8 mouse cellular contexts compared by ENCODE assay signal in genomic region chr17:56407379-56407778, GRCm38 (mm10).
DNase-seq lines count a peak whose midpoint lies in the region; ATAC-seq lines count a peak whose summit lies in the region.

No protein-coding gene starts in this region.

- H3K9ac ChIP-seq in heart, embryonic 11.5 days (ENCODE audit: low read depth, low read length) = no peak overlapping the region
- no peak overlapping the region for H3K9ac ChIP-seq in limb, embryonic 15.5 days

- no peaks in the 10 kb centered on the region for H3K27me3 ChIP-seq in heart, embryonic 11.5 days (ENCODE audit: control insufficient read depth, insufficient read depth, low read length)
- H3K27me3 ChIP-seq in limb, embryonic 15.5 days = no peaks in the 10 kb centered on the region

- H3K36me3 ChIP-seq in heart, embryonic 11.5 days (ENCODE audit: control insufficient read depth, insufficient read depth, low read length) = peaks cover 22% of the 10 kb centered on the region
- H3K36me3 ChIP-seq in limb, embryonic 15.5 days = peaks cover 48% of the 10 kb centered on the region

- 24% methylated on average over 8 of the region's 8 CpGs for WGBS in heart, embryonic 11.5 days (ENCODE audit: insufficient replicate concordance)
- WGBS in limb, embryonic 15.5 days = 29% methylated on average over 8 of the region's 8 CpGs

- H3K4me3 ChIP-seq in heart, embryonic 11.5 days (ENCODE audit: low read depth, low read length) = no peak overlapping the region
- H3K4me3 ChIP-seq in limb, embryonic 15.5 days = no peak overlapping the region

- peak overlapping the region; percentile 35; the same call in 1 of the 2 replicates for H3K27ac ChIP-seq in heart, embryonic 11.5 days (ENCODE audit: low read depth, low read length)
- H3K27ac ChIP-seq in limb, embryonic 15.5 days = peak overlapping the region; percentile 54; the same call in 1 of the 2 replicates

- H3K9me3 ChIP-seq in heart, embryonic 11.5 days (replicated peaks; ENCODE audit: control insufficient read depth, low read length) = no peaks in the 10 kb centered on the region; the same call in 1 of the 2 replicates
- no peaks in the 10 kb centered on the region for H3K9me3 ChIP-seq in limb, embryonic 15.5 days

- 0 out of 2 replicates have a peak, but pooled peaks have one; percentile 33 for ATAC-seq in heart, embryonic 11.5 days (replicated peaks; ENCODE audit: insufficient number of reproducible peaks, low FRiP score, low TSS enrichment)
- no peak for ATAC-seq in limb, embryonic 15.5 days (ENCODE audit: insufficient number of reproducible peaks, low FRiP score, low TSS enrichment, low read depth)

- H3K4me1 ChIP-seq in heart, embryonic 11.5 days (ENCODE audit: control insufficient read depth, insufficient read depth, low read length) = peaks cover 27% of the 10 kb centered on the region
- peaks cover 16% of the 10 kb centered on the region for H3K4me1 ChIP-seq in limb, embryonic 15.5 days

- no peak for DNase-seq in heart, adult 11 months
- DNase-seq in retina, postnatal 1 day = peak; percentile 45
- no peak for DNase-seq in retina, embryonic 14.5 days (ENCODE audit: low spot score)
- DNase-seq in yolk sac, embryonic 10.5 days (ENCODE audit: low spot score) = peak; percentile 24
- no peak for DNase-seq in cerebellum, adult 11 months
- DNase-seq in layer of hippocampus, adult 9-10 months (ENCODE audit: low spot score) = no peak

- peak overlapping the region; percentile 19 for H3K4me2 ChIP-seq in heart, embryonic 11.5 days
- no peak overlapping the region for H3K4me2 ChIP-seq in limb, embryonic 15.5 days

Comparison
In these comparisons a context has a peak if more than half of its experiments do, and no peak if none do; other contexts are left out.
1. DNase-seq: peak in retina, postnatal 1 day (single experiment) and yolk sac, embryonic 10.5 days (single experiment); none in heart, adult 11 months (single experiment), retina, embryonic 14.5 days (single experiment), cerebellum, adult 11 months (single experiment) and layer of hippocampus, adult 9-10 months (single experiment).